Mouse (Mus musculus) midbrain, postnatal 0 days (tissue): ENCODE measurements around the gene Minos1. TPM values are rescaled to one million over a fixed set of nuclear protein-coding genes. Genes with fewer than 3 reads are reported as not detected.

Experiments
- ATAC-seq: fragments of 200-750 bp; cut with Nextera tagmentation; 2 replicates; pipeline ENCODE4 v1.8.0; 2017; ENCODE audit warnings: moderate number of reproducible peaks, mild to moderate bottlenecking, moderate TSS enrichment, moderate library complexity; ENCODE audit not compliant: low FRiP score
- DNase-seq: peaks from one replicate; pipeline ENCODE4 v3.0.0-alpha.2; 2015; ENCODE audit warnings: low spot score
- H3K27ac ChIP-seq: fragments of 300-500 bp; sonication (generic); 2 replicates; pipeline ENCODE4 v1.5.1; 2014; ENCODE audit warnings: low read depth, mild to moderate bottlenecking, low read length, mixed read lengths
- H3K27me3 ChIP-seq: fragments of 300-500 bp; sonication (generic); 2 replicates; pipeline ENCODE4 v1.6.1; 2014; ENCODE audit warnings: low read length, control low read depth, mixed read lengths; ENCODE audit not compliant: insufficient read depth
- H3K36me3 ChIP-seq: fragments of 300-500 bp; sonication (generic); 2 replicates; pipeline ENCODE4 v1.6.1; 2014; ENCODE audit warnings: low read length, control low read depth, mixed read lengths; ENCODE audit not compliant: insufficient read depth
- H3K4me1 ChIP-seq: fragments of 300-500 bp; sonication (generic); 2 replicates; pipeline ENCODE4 v1.6.1; 2014; ENCODE audit warnings: mild to moderate bottlenecking, control low read depth, antibody characterized with exemption, low read length, mixed read lengths; ENCODE audit not compliant: insufficient read depth
- H3K4me2 ChIP-seq: fragments of 300-500 bp; sonication (generic); 2 replicates; pipeline ENCODE4 v1.6.1; 2014; ENCODE audit warnings: low read depth, mild to moderate bottlenecking, low read length, mixed read lengths; ENCODE audit not compliant: poor library complexity, severe bottlenecking
- H3K4me3 ChIP-seq: fragments of 300-500 bp; sonication (generic); 2 replicates; pipeline ENCODE4 v1.5.1; 2014; ENCODE audit warnings: low read depth, mild to moderate bottlenecking, low read length, moderate library complexity
- H3K9ac ChIP-seq: fragments of 300-500 bp; sonication (generic); replicated peaks from 2 replicates; pipeline ENCODE4 v1.6.1; 2014; ENCODE audit warnings: mild to moderate bottlenecking, low read length, moderate library complexity, mixed read lengths; ENCODE audit not compliant: poor library complexity, severe bottlenecking
- H3K9me3 ChIP-seq: fragments of 300-500 bp; sonication (generic); 2 replicates; pipeline ENCODE4 v1.6.1; 2016; ENCODE audit warnings: low read length, control low read depth
- CTCF ChIP-seq: IDR thresholded peaks from 2 replicates; pipeline ENCODE4 v1.5.1; 2016; ENCODE audit warnings: antibody characterized with exemption, mild to moderate bottlenecking
- WGBS: fragments of 180-500 bp; shearing (Covaris S2); extraction: QIAGEN DNeasy Blood & Tissue Kit; methylation state at CpG from one replicate; pipeline ENCODE4 v1.1.7; 2014; 5-methylcytosine and 5-hydroxymethylcytosine counted together
- polyA plus RNA-seq: library from polyadenylated mRNA; unstranded; fragments of >200 nt; fragmentation: Nextera tagmentation; extraction: Ambion mirVana; gene quantifications from 2 replicates; pipeline ENCODE4 v1.2.1, GENCODE M21; 2015
- total RNA-seq: library from RNA; depleted of rRNA; stranded (reverse); fragments of >200 nt; gene quantifications from 2 replicates; pipeline ENCODE4 v1.2.3, GENCODE M21; 2014

The Minos1 gene
- total and polyA plus RNA-seq, 2 experiments from 2014 or later: 21.9 to 397 TPM

DNA sequence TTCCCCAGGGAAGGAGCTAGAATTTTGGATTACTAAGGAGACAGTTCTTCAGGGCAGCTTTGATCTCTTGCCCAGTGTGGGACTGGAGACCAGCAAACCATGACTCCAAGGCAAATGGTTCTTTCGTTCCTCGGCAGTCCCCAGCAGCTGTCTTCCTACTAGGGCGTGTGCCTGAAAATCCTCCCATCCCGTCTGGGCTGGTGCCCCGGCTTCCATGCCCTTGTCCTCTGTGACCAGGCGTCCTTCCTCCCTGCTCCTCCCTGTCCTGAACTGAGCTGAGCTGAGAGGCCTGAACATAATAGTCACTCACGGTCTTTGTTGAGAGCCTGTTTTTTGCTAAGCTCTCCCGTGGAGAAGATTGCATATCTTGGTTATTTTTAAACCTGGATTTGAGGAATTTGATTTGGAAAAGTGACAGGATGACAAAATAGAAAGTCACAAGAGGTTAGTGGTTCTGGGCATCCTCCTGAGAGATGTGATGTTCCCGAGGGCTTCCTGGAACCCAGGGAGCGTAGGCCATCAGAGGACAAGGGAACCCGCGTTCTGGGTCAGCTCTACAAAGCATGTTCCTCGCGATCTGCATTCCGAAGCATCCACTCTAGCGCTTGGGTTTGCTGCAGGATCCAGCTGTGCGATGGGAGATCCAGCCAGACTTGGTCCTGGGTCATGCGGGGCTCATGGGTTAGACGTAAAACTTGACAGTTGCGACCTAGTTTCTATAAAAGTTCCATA lies 23.8 kb upstream of the Minos1 start:
- WGBS: 74% methylated on average over 20 of the region's 20 CpGs
- Histone ChIP-seq H3K36me3 (no peaks in the 10 kb centered on the region), H3K27me3 (no peaks in the 10 kb centered on the region), H3K4me1 (no peaks in the 10 kb centered on the region), H3K9ac (no peak overlapping the region), H3K9me3 (no peaks in the 10 kb centered on the region), H3K4me2 (no peak overlapping the region), H3K4me3 (no peak overlapping the region), H3K27ac (no peak overlapping the region)
- ATAC-seq (no peak), DNase-seq (no peak)
- no peak for TF ChIP-seq CTCF

DNA sequence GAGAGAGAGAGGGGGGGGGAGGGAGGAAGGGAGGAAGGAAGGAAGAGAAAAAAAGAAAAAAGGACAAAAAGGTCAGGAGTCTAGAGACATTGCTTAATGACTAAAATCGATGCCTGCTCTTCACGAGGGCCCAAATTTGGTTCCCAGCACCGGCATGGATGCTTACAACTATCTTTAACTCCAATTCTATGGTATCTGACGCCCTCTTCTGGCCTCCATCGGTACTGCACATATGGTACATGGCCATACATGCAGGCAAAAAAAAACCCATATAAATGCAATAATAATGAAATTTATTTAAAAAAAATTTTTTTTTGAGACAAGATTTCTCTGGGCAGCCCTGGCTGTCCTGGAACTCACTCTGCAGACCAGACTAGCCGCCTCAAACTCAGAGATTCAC lies 20.5 kb upstream of the Minos1 start:
- Histone ChIP-seq H3K4me3 (no peak overlapping the region), H3K27ac (no peak overlapping the region), H3K9me3 (peaks cover 13% of the 10 kb centered on the region; the same call in 1 of the 2 replicates), H3K36me3 (no peaks in the 10 kb centered on the region), H3K4me1 (no peaks in the 10 kb centered on the region), H3K27me3 (no peaks in the 10 kb centered on the region), H3K4me2 (no peak overlapping the region), H3K9ac (no peak overlapping the region)
- ATAC-seq (no peak), DNase-seq (no peak)
- TF ChIP-seq CTCF: peak; percentile 16; the same call in 1 of the 2 replicates
- WGBS: 73% methylated on average over 6 of the region's 6 CpGs

DNA sequence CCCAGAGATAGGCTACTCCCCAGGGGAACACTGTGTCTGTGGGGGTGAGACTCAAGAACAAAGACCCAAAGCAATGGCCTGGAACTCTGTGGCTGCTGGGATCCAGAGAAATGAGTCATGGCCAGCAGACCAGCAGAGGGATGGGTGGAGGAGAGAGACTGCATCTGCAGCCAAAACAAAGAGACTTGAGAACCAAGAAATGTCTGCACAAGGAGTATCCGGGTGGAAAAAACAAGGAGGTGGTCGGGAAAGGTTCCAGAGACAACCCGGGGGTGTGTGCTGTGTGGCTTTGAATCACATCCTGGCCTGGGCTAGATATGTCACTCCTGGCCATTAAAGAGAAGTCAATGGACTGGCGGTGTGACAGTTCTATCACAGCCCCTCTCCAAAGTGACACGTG lies 15.8 kb upstream of the Minos1 start:
- Histone ChIP-seq H3K27me3 (no peaks in the 10 kb centered on the region), H3K9me3 (peaks cover 13% of the 10 kb centered on the region; the same call in 1 of the 2 replicates), H3K9ac (no peak overlapping the region), H3K4me2 (no peak overlapping the region), H3K4me3 (no peak overlapping the region), H3K4me1 (no peaks in the 10 kb centered on the region), H3K27ac (no peak overlapping the region), H3K36me3 (no peaks in the 10 kb centered on the region)
- DNase-seq (no peak), ATAC-seq (no peak)
- no peak for TF ChIP-seq CTCF
- 83% methylated on average over 5 of the region's 5 CpGs for WGBS

DNA sequence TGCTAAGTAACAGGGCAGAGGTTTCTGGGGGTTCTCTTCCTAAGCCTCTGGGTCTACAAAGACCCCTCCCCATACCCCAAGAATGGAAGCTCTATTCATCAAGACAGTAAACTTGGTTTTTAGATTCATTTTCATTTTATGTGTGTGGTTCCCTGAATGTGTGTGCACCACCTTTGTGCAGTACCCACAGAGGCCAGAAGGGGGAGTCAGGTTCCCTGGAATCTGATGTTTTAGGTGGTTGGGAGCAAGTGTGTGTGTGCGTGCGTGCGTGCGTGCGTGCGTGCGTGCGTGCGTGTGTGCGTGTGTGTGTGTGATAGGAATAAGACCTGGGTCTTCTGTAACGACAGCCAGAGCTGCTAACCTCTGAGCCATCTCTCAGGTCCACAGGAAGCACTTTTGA lies 14.2 kb upstream of the Minos1 start:
- H3K4me1 ChIP-seq: no peaks in the 10 kb centered on the region
- no peak overlapping the region for H3K27ac ChIP-seq
- H3K9me3 ChIP-seq: peaks cover 13% of the 10 kb centered on the region; the same call in 1 of the 2 replicates
- no peaks in the 10 kb centered on the region for H3K36me3 ChIP-seq
- peak; percentile 60 for TF ChIP-seq CTCF
- no peak overlapping the region for H3K4me2 ChIP-seq
- H3K9ac ChIP-seq: no peak overlapping the region
- H3K4me3 ChIP-seq: no peak overlapping the region
- WGBS: 94% methylated on average over 11 of the region's 11 CpGs
- no peaks in the 10 kb centered on the region for H3K27me3 ChIP-seq
- ATAC-seq (no peak), DNase-seq (no peak)

DNA sequence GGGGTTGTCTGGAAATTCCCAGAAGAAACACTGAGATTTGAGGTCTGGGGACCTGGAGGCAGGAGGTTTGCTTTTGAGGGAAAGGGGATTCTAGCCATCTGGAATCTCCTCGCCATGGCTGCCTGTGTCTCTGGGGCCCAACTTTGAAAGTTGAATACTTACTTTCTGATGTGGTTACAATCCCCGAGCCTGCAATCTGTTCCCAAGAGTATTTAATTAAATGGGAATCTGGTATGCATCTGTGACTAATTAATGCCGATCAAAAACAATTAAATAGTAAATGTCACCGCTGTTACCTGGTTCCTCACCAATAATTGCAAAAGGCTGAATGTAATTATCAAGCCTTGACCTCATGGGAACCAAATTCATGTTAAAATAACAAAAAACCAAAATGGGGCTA lies 13.7 kb upstream of the Minos1 start:
- Histone ChIP-seq H3K9me3 (peaks cover 13% of the 10 kb centered on the region; the same call in 1 of the 2 replicates), H3K9ac (no peak overlapping the region), H3K4me2 (no peak overlapping the region), H3K4me3 (no peak overlapping the region), H3K27me3 (no peaks in the 10 kb centered on the region), H3K27ac (no peak overlapping the region), H3K4me1 (no peaks in the 10 kb centered on the region), H3K36me3 (no peaks in the 10 kb centered on the region)
- WGBS: 78% methylated on average over 4 of the region's 4 CpGs
- TF ChIP-seq CTCF: no peak
- peak; percentile 20 for DNase-seq
- ATAC-seq: no peak

DNA sequence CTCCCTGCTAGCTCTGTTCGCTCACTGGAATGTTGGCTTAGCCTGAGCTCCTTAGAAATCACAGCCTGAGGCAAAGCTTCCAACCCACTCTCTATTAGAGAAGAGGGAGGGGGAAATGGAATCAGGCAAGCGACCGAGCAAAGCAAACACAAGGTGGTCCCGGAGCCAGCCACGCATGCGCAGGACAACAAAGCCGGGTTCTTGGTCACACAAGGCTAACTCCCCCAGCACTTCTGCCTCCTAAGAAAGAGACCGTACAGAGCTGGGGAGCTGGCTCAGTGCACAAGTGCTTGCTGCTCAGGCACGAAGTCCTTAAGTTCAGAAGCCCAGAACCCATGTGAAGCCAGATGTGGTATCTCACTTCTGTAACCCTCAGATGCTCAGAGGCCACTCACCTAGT lies 12.1 kb upstream of the Minos1 start:
- H3K9ac ChIP-seq: 0 out of 2 replicates have a peak overlapping the region, but pooled peaks have one; percentile 24
- WGBS: 21% methylated on average over 9 of the region's 9 CpGs
- DNase-seq: peak; percentile 22
- no peaks in the 10 kb centered on the region for H3K36me3 ChIP-seq
- H3K9me3 ChIP-seq: peaks cover 5% of the 10 kb centered on the region; the same call in 1 of the 2 replicates
- H3K27me3 ChIP-seq: no peaks in the 10 kb centered on the region
- H3K4me3 ChIP-seq: 0 out of 2 replicates have a peak overlapping the region, but pooled peaks have one; percentile 15
- peak overlapping the region; percentile 29 for H3K4me2 ChIP-seq
- TF ChIP-seq CTCF: no peak
- no peaks in the 10 kb centered on the region for H3K4me1 ChIP-seq
- ATAC-seq: no peak
- H3K27ac ChIP-seq: no peak overlapping the region
